Mouse (Mus musculus) embryonic facial prominence, embryonic 14.5 days (tissue): ENCODE data around the gene Krtap13. TPM values are rescaled to one million over a fixed set of nuclear protein-coding genes. Genes with fewer than 3 reads are reported as not detected.

Experiments
- ATAC-seq: fragments of 200-750 bp; cut with Nextera tagmentation; 2 replicates; pipeline ENCODE4 v1.8.0; 2017; ENCODE audit warnings: low read depth, moderate number of reproducible peaks, moderate TSS enrichment
- DNase-seq: peaks from one replicate; pipeline ENCODE4 v3.0.0-alpha.2; 2015; ENCODE audit warnings: low spot score
- H3K27ac ChIP-seq: fragments of 300-500 bp; sonication (generic); replicated peaks from 2 replicates; pipeline ENCODE4 v1.5.1; 2014; ENCODE audit warnings: low read depth, mild to moderate bottlenecking, low read length, moderate library complexity
- H3K27me3 ChIP-seq: fragments of 300-500 bp; sonication (generic); replicated peaks from 2 replicates; pipeline ENCODE4 v1.6.1; 2014; ENCODE audit warnings: low read length; ENCODE audit not compliant: control insufficient read depth, insufficient read depth
- H3K36me3 ChIP-seq: fragments of 300-500 bp; sonication (generic); 2 replicates; pipeline ENCODE4 v1.6.1; 2014; ENCODE audit warnings: low read length, mixed read lengths; ENCODE audit not compliant: control insufficient read depth, insufficient read depth
- H3K4me1 ChIP-seq: fragments of 300-500 bp; sonication (generic); 2 replicates; pipeline ENCODE4 v1.6.1; 2014; ENCODE audit warnings: antibody characterized with exemption, low read length; ENCODE audit not compliant: control insufficient read depth, insufficient read depth
- H3K4me2 ChIP-seq: fragments of 300-500 bp; sonication (generic); 2 replicates; pipeline ENCODE4 v1.6.1; 2014; ENCODE audit warnings: low read depth, mild to moderate bottlenecking, low read length, moderate library complexity, mixed read lengths
- H3K4me3 ChIP-seq: fragments of 300-500 bp; sonication (generic); 2 replicates; pipeline ENCODE4 v1.5.1; 2014; ENCODE audit warnings: low read depth, mild to moderate bottlenecking, low read length
- H3K9ac ChIP-seq: fragments of 300-500 bp; sonication (generic); 2 replicates; pipeline ENCODE4 v1.6.1; 2014; ENCODE audit warnings: low read depth, mild to moderate bottlenecking, low read length, moderate library complexity, mixed read lengths
- H3K9me3 ChIP-seq: fragments of 300-500 bp; sonication (generic); 2 replicates; pipeline ENCODE4 v1.6.1; 2016; ENCODE audit warnings: low read length; ENCODE audit not compliant: control insufficient read depth
- WGBS: fragments of 180-500 bp; shearing (Covaris S2); extraction: QIAGEN DNeasy Blood & Tissue Kit; methylation state at CpG from one replicate; pipeline ENCODE4 v1.1.7; 2014; 5-methylcytosine and 5-hydroxymethylcytosine counted together
- polyA plus RNA-seq: library from polyadenylated mRNA; unstranded; fragments of >200 nt; fragmentation: Nextera tagmentation; extraction: Ambion mirVana; gene quantifications from 2 replicates; pipeline ENCODE4 v1.2.1, GENCODE M21; 2014

Gene Krtap13
- polyA plus RNA-seq, 1 experiment from 2014 or later = 0.51 TPM

DNA sequence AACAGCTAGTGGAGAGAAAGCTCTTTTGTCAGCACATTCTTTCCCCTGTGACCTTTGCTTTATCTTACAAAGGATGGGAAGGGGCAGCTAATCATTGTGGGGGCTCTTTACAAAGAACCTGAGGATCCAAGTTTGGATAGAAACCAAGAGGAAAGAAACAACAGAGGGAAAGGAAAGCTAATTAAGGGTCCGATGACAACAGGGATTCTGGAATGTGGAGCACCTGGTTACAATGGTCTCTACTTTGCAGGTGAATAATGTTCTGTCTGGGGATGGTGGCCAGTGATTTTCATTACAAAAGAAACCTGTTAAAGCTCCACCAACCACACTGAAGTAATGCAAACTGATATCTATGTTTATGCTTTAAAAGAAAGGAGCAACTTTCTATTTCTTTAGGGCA, 31.4 kb downstream of the Krtap13 start:
- ATAC-seq = no peak

DNA sequence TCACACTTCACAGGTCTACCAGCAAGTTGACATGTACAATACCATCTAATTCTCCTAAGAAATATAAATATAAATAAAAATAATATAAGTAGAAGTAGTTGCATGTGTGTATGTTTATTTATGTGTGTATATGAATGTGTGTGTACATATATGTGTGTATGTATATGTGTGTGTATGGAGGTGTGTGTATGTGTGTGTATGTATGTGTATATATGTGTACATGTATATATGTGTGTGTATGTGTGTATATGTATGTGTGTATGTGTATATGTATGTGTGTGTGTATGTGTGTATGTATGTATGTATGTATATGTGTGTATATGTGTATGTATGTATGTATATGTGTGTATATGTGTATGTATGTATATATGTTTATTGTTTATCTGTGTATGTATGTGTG, 34.9 kb downstream of the Krtap13 start:
- no peak overlapping the region for H3K4me2 ChIP-seq
- H3K4me1 ChIP-seq = no peaks in the 10 kb centered on the region
- H3K27me3 ChIP-seq = no peaks in the 10 kb centered on the region
- ATAC-seq (no peak), DNase-seq (no peak)
- H3K4me3 ChIP-seq = no peak overlapping the region
- 0 out of 2 replicates have a peak, but pooled peaks cover 3% of the 10 kb centered on the region for H3K9me3 ChIP-seq
- no peak overlapping the region for H3K27ac ChIP-seq
- H3K9ac ChIP-seq = no peak overlapping the region
- H3K36me3 ChIP-seq = no peaks in the 10 kb centered on the region

More for the DNA sequence above, 31.4 kb downstream of the Krtap13 start:
- Histone ChIP-seq H3K27me3 (no peaks in the 10 kb centered on the region), H3K9me3 (0 out of 2 replicates have a peak, but pooled peaks cover 3% of the 10 kb centered on the region), H3K4me1 (no peaks in the 10 kb centered on the region), H3K4me3 (no peak overlapping the region), H3K36me3 (no peaks in the 10 kb centered on the region), H3K27ac (no peak overlapping the region), H3K4me2 (no peak overlapping the region), H3K9ac (no peak overlapping the region)
- 19% methylated on average over 1 of the region's 1 CpGs for WGBS
- no peak for DNase-seq

DNA sequence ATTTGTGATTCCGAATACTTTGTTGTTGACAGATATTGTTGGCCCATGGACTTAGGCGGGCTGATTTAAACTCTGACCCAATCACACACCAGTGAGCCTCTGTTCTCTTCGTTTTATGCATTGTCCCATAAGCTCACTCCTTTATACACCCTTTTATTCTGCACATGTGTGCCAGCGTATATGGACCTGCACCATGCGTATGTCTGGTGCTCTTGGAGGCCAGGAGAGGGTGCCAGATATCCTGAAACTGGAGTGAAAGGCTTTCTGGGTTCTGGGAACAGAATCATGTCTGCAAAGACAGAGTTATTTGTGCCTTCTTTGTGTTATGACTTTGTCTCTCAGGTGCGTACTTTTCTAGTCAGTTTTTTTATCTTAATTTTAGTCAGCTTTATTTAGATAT, 40.2 kb downstream of the Krtap13 start:
- H3K27ac ChIP-seq = no peak overlapping the region
- H3K27me3 ChIP-seq = no peaks in the 10 kb centered on the region
- H3K4me3 ChIP-seq = no peak overlapping the region
- no peaks in the 10 kb centered on the region for H3K9me3 ChIP-seq
- ATAC-seq (no peak), DNase-seq (no peak)
- H3K36me3 ChIP-seq = no peaks in the 10 kb centered on the region
- H3K4me1 ChIP-seq = no peaks in the 10 kb centered on the region
- 79% methylated on average over 6 of the region's 6 CpGs for WGBS
- no peak overlapping the region for H3K4me2 ChIP-seq
- no peak overlapping the region for H3K9ac ChIP-seq

DNA sequence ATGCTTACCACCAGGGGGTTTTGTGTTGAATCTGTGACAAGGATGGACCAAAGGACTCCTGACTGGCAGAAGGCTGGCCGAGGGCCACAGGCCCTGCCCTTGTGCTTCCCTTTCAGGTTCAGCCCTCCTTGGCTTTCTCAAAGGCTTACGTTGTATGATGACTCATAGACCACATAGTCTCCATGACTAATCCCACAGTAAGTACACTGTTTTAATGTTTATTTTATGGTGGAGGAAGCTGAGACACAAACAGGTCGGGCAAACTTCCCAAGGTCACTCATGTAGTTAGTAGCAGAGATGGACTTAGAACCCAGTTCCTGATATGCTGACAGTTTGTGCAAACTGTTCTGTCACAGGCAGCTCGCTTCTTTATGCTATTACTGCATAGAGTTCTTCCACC, 40.7 kb downstream of the Krtap13 start:
- Histone ChIP-seq H3K27me3 (no peaks in the 10 kb centered on the region), H3K4me1 (no peaks in the 10 kb centered on the region), H3K36me3 (no peaks in the 10 kb centered on the region), H3K9me3 (no peaks in the 10 kb centered on the region), H3K9ac (no peak overlapping the region), H3K4me3 (no peak overlapping the region), H3K27ac (no peak overlapping the region), H3K4me2 (no peak overlapping the region)
- 67% methylated on average over 4 of the region's 4 CpGs for WGBS
- ATAC-seq (no peak), DNase-seq (no peak)

DNA sequence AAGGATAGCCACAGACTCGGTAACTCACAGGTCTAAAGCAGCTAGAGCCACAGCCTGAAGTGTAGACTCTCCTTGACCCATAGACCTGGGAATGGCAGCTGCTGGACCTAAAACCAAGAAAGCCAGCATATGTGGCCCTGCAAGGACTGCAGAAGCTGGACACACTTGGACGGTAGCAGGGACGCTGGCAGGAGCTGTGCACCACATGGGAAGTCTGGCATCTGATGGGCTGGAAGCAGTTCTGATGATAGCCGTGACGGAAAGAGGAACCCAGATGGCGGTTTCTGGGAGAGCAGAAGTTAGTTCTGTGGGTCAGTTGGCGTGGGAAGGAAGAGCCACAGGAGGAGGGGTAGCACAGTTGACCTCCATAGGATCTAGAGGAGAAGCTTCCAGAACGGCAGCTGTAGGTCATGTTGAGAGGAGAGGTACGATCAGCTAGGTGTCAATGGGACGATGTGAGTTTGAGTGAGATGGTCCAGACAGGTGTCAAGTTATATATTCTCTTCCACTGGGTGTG, 43.9 kb downstream of the Krtap13 start, which contains the start of gene 2310061N02Rik:
Gene 2310061N02Rik (minus strand): TSS at position 467 of the 517 bp plus-strand sequence.
- 86% methylated on average over 10 of the region's 10 CpGs for WGBS
- Histone ChIP-seq H3K4me1 (no peaks in the 10 kb centered on the region), H3K36me3 (no peaks in the 10 kb centered on the region), H3K27ac (no peak within 1 kb of the TSS), H3K4me2 (no peak within 1 kb of the TSS), H3K27me3 (no peaks in the 10 kb centered on the region), H3K9ac (no peak within 1 kb of the TSS), H3K4me3 (no peak within 1 kb of the TSS), H3K9me3 (no peaks in the 10 kb centered on the region)
- no peak for DNase-seq
- no peak for ATAC-seq

DNA sequence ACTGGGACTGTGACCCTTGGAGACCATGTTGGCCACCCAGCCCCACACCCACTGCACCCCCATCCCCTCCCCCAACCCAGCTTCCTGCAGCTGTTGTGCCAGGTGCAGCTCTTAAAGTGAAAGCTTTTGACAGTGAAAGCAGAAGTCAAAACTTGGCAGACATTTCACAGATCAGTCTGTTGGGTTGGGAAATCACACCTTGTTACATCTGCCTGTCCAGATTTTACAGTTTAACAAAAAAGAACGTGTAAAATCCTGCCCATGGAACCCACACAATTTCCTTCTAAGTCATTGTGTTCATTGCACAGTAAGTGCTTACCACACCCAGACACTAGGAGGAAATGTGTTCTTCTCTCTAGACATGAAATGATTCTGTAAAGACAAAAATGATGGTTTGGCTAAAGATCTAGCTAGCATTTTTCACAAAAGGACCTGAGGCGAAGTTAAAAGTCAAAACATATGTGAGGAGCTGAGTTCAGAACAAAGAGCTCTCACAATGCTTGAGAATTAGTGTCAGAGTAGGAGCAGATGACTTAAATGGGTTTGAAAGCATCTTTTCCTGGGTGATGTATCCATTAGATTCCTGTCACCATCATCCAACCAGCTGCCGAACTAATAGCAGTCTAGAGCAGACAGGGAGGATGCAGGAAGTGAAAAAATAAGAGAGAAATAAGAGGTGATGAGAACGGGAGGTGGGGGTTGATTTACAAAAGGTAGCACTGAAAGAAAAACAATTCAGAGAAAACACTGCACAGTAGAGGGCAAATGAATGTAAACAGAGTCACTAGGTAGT, 50.2 kb downstream of the Krtap13 start:
- no peak overlapping the region for H3K27ac ChIP-seq

More for the DNA sequence above, 50.2 kb downstream of the Krtap13 start:
- Histone ChIP-seq H3K4me2 (no peak overlapping the region), H3K27me3 (no peaks in the 10 kb centered on the region), H3K9ac (no peak overlapping the region), H3K4me1 (peaks cover 4% of the 10 kb centered on the region; the same call in 1 of the 2 replicates), H3K36me3 (no peaks in the 10 kb centered on the region), H3K4me3 (no peak overlapping the region), H3K9me3 (no peaks in the 10 kb centered on the region)
- DNase-seq (peak; percentile 85), ATAC-seq (peak; percentile 71)
- 19% methylated on average over 4 of the region's 4 CpGs for WGBS

Other genes starting within 250 kb of the Krtap13 start
- 0.41 TPM in 1 of 2 replicates, not detected in the other for gene Cldn17, start 244.7 kb downstream of the Krtap13 start, polyA plus RNA-seq
- gene Cldn8, start 188.5 kb downstream of the Krtap13 start, polyA plus RNA-seq = 7.8 TPM in 2 replicates
- gene Krtap24-1, start 139.4 kb downstream of the Krtap13 start, polyA plus RNA-seq = 0.11 TPM in 1 of 2 replicates, not detected in the other
- not detected in 2 replicates for gene 2310079G19Rik, start 124.0 kb downstream of the Krtap13 start, polyA plus RNA-seq
- 0.42 TPM in 1 of 2 replicates, not detected in the other for gene Krtap26-1, start 103.8 kb downstream of the Krtap13 start, polyA plus RNA-seq
- gene Krtap27-1, start 80.0 kb downstream of the Krtap13 start, polyA plus RNA-seq = not detected in 2 replicates
- not detected in 2 replicates for gene 2310061N02Rik, start 43.7 kb downstream of the Krtap13 start, polyA plus RNA-seq
- gene Krtap13-1, start 22.8 kb downstream of the Krtap13 start, polyA plus RNA-seq = not detected in 2 replicates
- 1.8 TPM in 1 of 2 replicates, not detected in the other for gene 2310034C09Rik, start 7.2 kb upstream of the Krtap13 start, polyA plus RNA-seq
- not detected in 2 replicates for gene 2310057N15Rik, start 22.6 kb upstream of the Krtap13 start, polyA plus RNA-seq
- gene Gm5965, start 26.3 kb upstream of the Krtap13 start, polyA plus RNA-seq = not detected in 2 replicates
- not detected in 2 replicates for gene Gm20741, start 60.6 kb upstream of the Krtap13 start, polyA plus RNA-seq
- gene Krtap15, start 68.6 kb upstream of the Krtap13 start, polyA plus RNA-seq = not detected in 2 replicates
- gene Krtap14, start 74.5 kb upstream of the Krtap13 start, polyA plus RNA-seq = not detected in 2 replicates
- gene Krtap19-1, start 117.8 kb upstream of the Krtap13 start, polyA plus RNA-seq = not detected in 2 replicates
- not detected in 2 replicates for gene Krtap19-2, start 122.6 kb upstream of the Krtap13 start, polyA plus RNA-seq
- gene Krtap19-3, start 126.4 kb upstream of the Krtap13 start, polyA plus RNA-seq = not detected in 2 replicates
- gene Krtap19-4, start 133.5 kb upstream of the Krtap13 start, polyA plus RNA-seq = not detected in 2 replicates
- gene Krtap19-5, start 144.8 kb upstream of the Krtap13 start, polyA plus RNA-seq = not detected in 2 replicates
- gene Krtap19-9b, start 180.6 kb upstream of the Krtap13 start, polyA plus RNA-seq = not detected in 2 replicates
- not detected in 2 replicates for gene Krtap16-3, start 211.2 kb upstream of the Krtap13 start, polyA plus RNA-seq